Mouse (Mus musculus) brain, embryonic 14.5 days (tissue): ENCODE results near the gene Il31ra. TPM values are rescaled to one million over a fixed set of nuclear protein-coding genes. Genes with fewer than 3 reads are reported as not detected.

ENCODE experiments used
- DNase-seq: peaks from one replicate; pipeline ENCODE4 v3.0.0-alpha.2; 2011; ENCODE audit warnings: low read depth
- CTCF ChIP-seq: fragments of 200-500 bp; IDR thresholded peaks from 2 replicates; pipeline ENCODE4 v1.5.1; 2012; ENCODE audit warnings: inconsistent platforms, mild to moderate bottlenecking, moderate library complexity, borderline replicate concordance; ENCODE audit not compliant: insufficient read depth, insufficient read length; ENCODE audit errors: extremely low read depth
- POLR2A ChIP-seq: fragments of 200-500 bp; IDR thresholded peaks from 2 replicates; pipeline ENCODE4 v1.6.1; 2012; ENCODE audit warnings: mild to moderate bottlenecking, inconsistent platforms, borderline replicate concordance; ENCODE audit not compliant: poor library complexity, insufficient read depth, insufficient read length, severe bottlenecking; ENCODE audit errors: extremely low read depth
- polyA plus RNA-seq: library from polyadenylated mRNA; depleted of rRNA; stranded (reverse); fragments of >200 nt; gene quantifications from 2 replicates; pipeline ENCODE4 v1.2.3, GENCODE M21; 2012

Il31ra gene
- polyA plus RNA-seq, 1 experiment, result 0.12 TPM

- TF ChIP-seq POLR2A, result no peak
- TF ChIP-seq CTCF, result no peak
- DNase-seq, result no peak
These were observed 71.9 kb downstream of the Il31ra start for GRCm38 (mm10) chr13:112522261-112522660.

GRCm38 (mm10) chr13:112514546-112514945 is 79.6 kb downstream of the Il31ra start:
- DNase-seq, result no peak
- no peak for TF ChIP-seq CTCF
- no peak for TF ChIP-seq POLR2A

GRCm38 (mm10) chr13:112512824-112513223 is 81.3 kb downstream of the Il31ra start:
- TF ChIP-seq CTCF (no peak), POLR2A (no peak)
- DNase-seq, result no peak

DNA sequence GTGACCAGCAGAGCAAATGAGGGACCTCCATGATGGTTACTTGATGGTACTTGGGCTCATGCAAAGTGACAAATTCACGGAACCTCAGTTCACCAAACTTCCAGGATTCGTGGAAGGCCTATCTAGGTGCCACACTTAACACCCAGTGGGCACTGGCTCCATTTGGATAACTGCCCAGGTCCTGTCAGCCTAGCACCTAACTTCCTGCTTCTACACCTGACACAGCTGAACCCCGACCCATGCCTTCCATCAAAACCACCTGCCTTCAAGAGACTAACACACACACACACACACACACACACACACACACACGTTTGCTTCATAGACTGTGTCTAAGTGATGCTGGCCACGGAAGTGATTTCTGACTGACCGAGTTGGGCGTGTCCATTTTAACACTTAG is 82.3 kb downstream of the Il31ra start:
- no peak for DNase-seq
- TF ChIP-seq POLR2A, result no peak
- TF ChIP-seq CTCF, result no peak

GRCm38 (mm10) chr13:112511261-112511660 is 82.9 kb downstream of the Il31ra start:
- TF ChIP-seq CTCF (no peak), POLR2A (no peak)
- peak; percentile 41 for DNase-seq

- DNase-seq, result no peak
- TF ChIP-seq CTCF (no peak), POLR2A (no peak)
These were observed 83.5 kb downstream of the Il31ra start for GRCm38 (mm10) chr13:112510437-112511212.

GRCm38 (mm10) chr13:112509465-112509864 is 84.7 kb downstream of the Il31ra start:
- peak; percentile 87 for DNase-seq
- TF ChIP-seq POLR2A (no peak), CTCF (peak; percentile 88; the same call in 1 of the 2 replicates)

- no peak for TF ChIP-seq CTCF
- TF ChIP-seq POLR2A, result no peak
- DNase-seq, result peak; percentile 67
These were observed 85.7 kb downstream of the Il31ra start for GRCm38 (mm10) chr13:112508487-112508886.

DNA sequence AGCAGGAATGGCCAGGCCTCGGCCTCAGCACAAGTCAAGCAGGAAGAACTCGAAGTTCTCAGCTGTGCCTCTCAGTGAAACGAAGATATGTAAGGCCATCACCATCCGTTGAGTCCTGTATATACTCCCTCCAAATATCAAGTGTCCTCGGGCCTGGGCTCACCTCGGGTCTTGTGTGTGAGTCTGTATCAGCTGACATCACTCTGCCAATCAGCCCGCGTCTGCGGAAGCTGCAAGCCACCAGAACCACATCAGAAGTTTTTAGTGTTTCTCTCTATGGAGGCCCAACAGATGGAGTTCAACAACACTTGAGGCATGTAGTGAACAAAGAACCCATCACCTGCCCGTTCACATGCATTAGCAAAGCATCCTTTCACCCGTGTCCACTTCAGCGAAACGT is 86.5 kb downstream of the Il31ra start:
- peak; percentile 22 for DNase-seq
- TF ChIP-seq CTCF (no peak), POLR2A (no peak)

DNA sequence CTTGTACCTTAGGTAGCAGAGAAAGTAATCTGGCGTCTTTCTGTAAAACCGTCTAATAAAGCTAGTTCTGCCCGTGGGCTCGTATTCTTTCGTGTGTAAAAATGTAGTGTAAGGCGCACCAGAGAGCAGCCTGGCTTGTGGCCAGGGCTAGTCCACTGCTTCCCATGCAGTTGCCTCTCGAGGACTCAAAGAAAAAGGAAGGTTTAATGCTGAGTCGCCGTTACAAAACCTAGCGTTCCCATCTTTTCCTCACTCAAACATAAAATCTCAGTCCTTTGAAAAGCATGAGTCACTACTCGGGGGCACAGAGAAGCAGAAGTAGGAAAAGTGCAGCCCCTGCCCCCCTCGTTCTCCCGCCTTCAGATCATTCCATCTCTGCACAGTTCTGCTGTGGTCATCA is 87.4 kb downstream of the Il31ra start:
- DNase-seq, result peak; percentile 31
- TF ChIP-seq POLR2A (no peak), CTCF (no peak)

GRCm38 (mm10) chr13:112505436-112505835 is 88.7 kb downstream of the Il31ra start:
- TF ChIP-seq POLR2A, result no peak
- TF ChIP-seq CTCF, result no peak
- no peak for DNase-seq

GRCm38 (mm10) chr13:112503846-112504245 is 90.3 kb downstream of the Il31ra start:
- no peak for TF ChIP-seq POLR2A
- no peak for TF ChIP-seq CTCF
- DNase-seq, result no peak
